Comparison of ENCODE assay signal across 19 mouse cellular contexts in the genomic region with DNA sequence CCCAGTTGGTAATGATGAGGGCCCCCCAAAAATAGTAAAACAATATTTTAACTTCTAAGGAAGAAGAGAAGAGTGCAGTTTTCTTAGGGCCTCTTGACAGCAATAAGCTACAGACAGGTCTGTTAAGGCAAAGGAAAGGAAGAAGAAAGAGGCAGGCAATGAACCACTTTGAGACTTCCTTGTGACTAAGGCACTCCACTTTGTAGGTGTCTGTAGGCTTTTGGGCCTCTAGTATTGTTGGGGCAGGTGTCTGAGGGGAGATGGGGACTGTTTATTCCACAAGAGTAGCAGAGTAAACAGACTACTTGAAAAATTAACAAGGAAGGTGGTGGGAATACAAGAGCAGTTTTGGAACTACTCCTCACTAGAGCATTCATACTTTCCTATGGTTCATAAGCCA.
"Had no signal": no experiment of that assay in that cellular context is flagged by ENCODE, and none has a peak within 500 bp of the region (broad histone marks: within the 10 kb centered on the region; RNA-seq: fewer than 3 reads in every experiment).

No protein-coding gene starts in this region.

- H3K9ac ChIP-seq: liver, embryonic 13.5 days; neural tube, embryonic 12.5 days; neural tube, embryonic 15.5 days had no signal

- DNase-seq: kidney, adult 2 months; kidney, postnatal 25 days; layer of hippocampus, adult 9-11 months; liver, embryonic 13.5 days; lung, adult 2 months; lung, postnatal 14 days; lung, postnatal 4 days; midbrain, embryonic 14.5 days; right cerebral cortex, adult 18-20 months; right cerebral cortex, postnatal 14 days; right cerebral cortex, postnatal 4 days; spleen, adult 18-20 months had no signal

- H3K4me2 ChIP-seq: liver, embryonic 13.5 days; midbrain, embryonic 11.5 days; neural tube, embryonic 12.5 days; neural tube, embryonic 15.5 days had no signal

- ATAC-seq: intestine, postnatal 0 days had no signal

- H3K36me3 ChIP-seq: liver, embryonic 13.5 days; neural tube, embryonic 12.5 days; neural tube, embryonic 15.5 days had no signal

- H3K27me3 ChIP-seq: liver, embryonic 13.5 days; neural tube, embryonic 12.5 days; neural tube, embryonic 15.5 days had no signal

- H3K4me1 ChIP-seq: liver, embryonic 13.5 days; neural tube, embryonic 12.5 days; neural tube, embryonic 15.5 days had no signal

- H3K4me3 ChIP-seq: layer of hippocampus, adult 2 months; liver, embryonic 13.5 days; neural tube, embryonic 12.5 days; neural tube, embryonic 15.5 days had no signal

- H3K27ac ChIP-seq: kidney, postnatal 0 days; layer of hippocampus, adult 2 months; liver, embryonic 13.5 days; neural tube, embryonic 12.5 days; neural tube, embryonic 15.5 days; stomach, postnatal 0 days had no signal

- H3K9me3 ChIP-seq: liver, embryonic 13.5 days; neural tube, embryonic 12.5 days; neural tube, embryonic 15.5 days had no signal
